Mouse (Mus musculus) heart, postnatal 0 days (tissue): Measurements from ENCODE around the gene Wdr18.

Experiments used
- CTCF ChIP-seq: IDR thresholded peaks from 2 replicates; pipeline ENCODE4 v1.5.1; 2016; ENCODE audit warnings: antibody characterized with exemption, control low read depth, low read depth
- EP300 ChIP-seq: IDR thresholded peaks from 2 replicates; pipeline ENCODE4 v1.6.1; 2016; ENCODE audit warnings: antibody characterized with exemption, low read depth

DNA sequence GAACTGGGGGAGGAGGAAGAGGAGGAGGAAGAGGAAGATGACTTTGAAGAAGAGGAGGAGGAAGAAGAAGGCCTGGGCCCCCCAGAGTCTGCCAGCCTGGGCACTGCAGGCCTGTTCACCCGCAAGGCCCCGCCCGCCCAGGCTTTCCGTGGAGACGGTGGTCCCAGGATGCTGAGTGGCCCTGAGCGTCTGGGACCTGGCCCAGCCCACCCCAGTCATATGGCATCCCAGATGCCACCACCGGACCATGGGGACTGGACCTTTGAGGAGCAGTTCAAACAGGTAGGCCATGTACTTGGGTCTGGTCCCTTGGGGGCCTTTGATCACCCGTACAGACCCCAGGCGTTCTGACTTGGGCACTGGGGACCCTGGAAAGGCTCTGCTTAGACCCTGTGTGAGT lies 28.2 kb upstream of the Wdr18 start:
- TF ChIP-seq CTCF (no peak), EP300 (no peak)
